Mouse (Mus musculus): ENCODE measurements around the gene Gm17545.
"Not testable (repeated sequence)": the region's sequence is repeated elsewhere in the genome, so short reads cannot be mapped to it uniquely, and the experiment has no call there.

Gm17545 gene

GRCm38 (mm10) chr9:22453990-22454389 lies at the start of gene Gm17545:
TSS of gene Gm17545 (plus strand) at chr9:22454290.
- not testable (repeated sequence) for DNase-seq (ENCODE audit: low read depth, low spot score)

GRCm38 (mm10) chr9:22405414-22405813 lies 48.7 kb upstream of the Gm17545 start:
- DNase-seq (ENCODE audit: low read depth, low spot score): no peak

- DNase-seq (ENCODE audit: low read depth, low spot score): not testable (repeated sequence)
Observed at GRCm38 (mm10) chr9:22407633-22408032, 46.5 kb upstream of the Gm17545 start.

- not testable (repeated sequence) for DNase-seq (ENCODE audit: low read depth, low spot score)
Observed at GRCm38 (mm10) chr9:22408344-22408743, 45.7 kb upstream of the Gm17545 start.

GRCm38 (mm10) chr9:22409501-22409900 lies 44.6 kb upstream of the Gm17545 start:
- DNase-seq (ENCODE audit: low read depth, low spot score): no peak

GRCm38 (mm10) chr9:22411002-22411857 lies 42.9 kb upstream of the Gm17545 start, which contains the start of gene 9530077C05Rik:
TSS of gene 9530077C05Rik (plus strand) at chr9:22411513.
- peak; percentile 93 for DNase-seq (ENCODE audit: low read depth, low spot score)

- DNase-seq (ENCODE audit: low read depth, low spot score): no peak
Observed at GRCm38 (mm10) chr9:22416187-22416586, 37.9 kb upstream of the Gm17545 start.

GRCm38 (mm10) chr9:22417547-22417946 lies 36.5 kb upstream of the Gm17545 start:
- no peak for DNase-seq (ENCODE audit: low read depth, low spot score)

- no peak for DNase-seq (ENCODE audit: low read depth, low spot score)
Observed at GRCm38 (mm10) chr9:22419877-22420276, 34.2 kb upstream of the Gm17545 start.

GRCm38 (mm10) chr9:22420491-22420890 lies 33.6 kb upstream of the Gm17545 start:
- no peak for DNase-seq (ENCODE audit: low read depth, low spot score)

GRCm38 (mm10) chr9:22422559-22422958 lies 31.5 kb upstream of the Gm17545 start:
- DNase-seq (ENCODE audit: low read depth, low spot score): no peak

- DNase-seq (ENCODE audit: low read depth, low spot score): no peak
Observed at GRCm38 (mm10) chr9:22423507-22423906, 30.6 kb upstream of the Gm17545 start.

- no peak for DNase-seq (ENCODE audit: low read depth, low spot score)
Observed at GRCm38 (mm10) chr9:22424196-22424595, 29.9 kb upstream of the Gm17545 start.

GRCm38 (mm10) chr9:22424719-22425118 lies 29.4 kb upstream of the Gm17545 start:
- no peak for DNase-seq (ENCODE audit: low read depth, low spot score)

- DNase-seq (ENCODE audit: low read depth, low spot score): no peak
Observed at GRCm38 (mm10) chr9:22428028-22428665, 25.9 kb upstream of the Gm17545 start.

GRCm38 (mm10) chr9:22428666-22429410 lies 25.3 kb upstream of the Gm17545 start:
- no peak for DNase-seq (ENCODE audit: low read depth, low spot score)

GRCm38 (mm10) chr9:22429533-22430241 lies 24.4 kb upstream of the Gm17545 start:
- no peak for DNase-seq (ENCODE audit: low read depth, low spot score)

GRCm38 (mm10) chr9:22430315-22430840 lies 23.7 kb upstream of the Gm17545 start:
- no peak for DNase-seq (ENCODE audit: low read depth, low spot score)

- DNase-seq (ENCODE audit: low read depth, low spot score): no peak
Observed at GRCm38 (mm10) chr9:22433221-22433620, 20.9 kb upstream of the Gm17545 start.

GRCm38 (mm10) chr9:22434101-22434500 lies 20.0 kb upstream of the Gm17545 start:
- no peak for DNase-seq (ENCODE audit: low read depth, low spot score)

- DNase-seq (ENCODE audit: low read depth, low spot score): no peak
Observed at GRCm38 (mm10) chr9:22438826-22439225, 15.3 kb upstream of the Gm17545 start.

All from retina, adult 2 months (tissue).